Mouse (Mus musculus) adrenal gland, adult 2 months (tissue): ENCODE results near the gene Kank1. TPM values are rescaled to one million over a fixed set of nuclear protein-coding genes. Genes with fewer than 3 reads are reported as not detected.

ENCODE experiments used
- DNase-seq: peaks from one replicate; pipeline ENCODE4 v3.0.0; 2021
- polyA plus RNA-seq: library from polyadenylated mRNA; depleted of rRNA; stranded (reverse); fragments of >200 nt; gene quantifications from 2 replicates; pipeline ENCODE4 v1.2.3, GENCODE M21; 2012
- total RNA-seq, 2 experiments: library from RNA; stranded (reverse); gene quantifications; 2 replicates each; pipeline ENCODE4 v1.2.3; 2021

Gene Kank1
- total and polyA plus RNA-seq, 3 experiments = 15.2 to 20.7 (median 15.8) TPM

DNA sequence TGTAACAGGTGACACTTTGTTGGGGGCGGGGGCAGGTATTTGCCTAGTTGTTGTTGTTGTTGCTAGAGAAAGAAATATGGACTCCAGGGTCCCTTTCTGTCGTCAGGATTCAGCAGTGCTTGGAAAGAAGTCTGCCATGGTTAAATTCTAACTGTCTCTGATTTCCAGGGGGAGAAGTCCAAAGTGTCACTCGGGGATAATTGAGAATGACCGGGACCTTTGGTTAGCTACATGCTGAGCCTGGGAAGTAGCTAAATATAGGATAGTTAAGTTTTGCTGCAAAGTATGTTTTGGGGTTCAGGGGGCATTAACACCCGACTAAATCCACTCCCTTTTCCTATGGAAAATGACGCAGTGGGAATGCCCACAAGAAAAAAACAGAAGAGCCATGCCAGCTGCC lies 169.2 kb downstream of the Kank1 start:
- no peak for DNase-seq

DNA sequence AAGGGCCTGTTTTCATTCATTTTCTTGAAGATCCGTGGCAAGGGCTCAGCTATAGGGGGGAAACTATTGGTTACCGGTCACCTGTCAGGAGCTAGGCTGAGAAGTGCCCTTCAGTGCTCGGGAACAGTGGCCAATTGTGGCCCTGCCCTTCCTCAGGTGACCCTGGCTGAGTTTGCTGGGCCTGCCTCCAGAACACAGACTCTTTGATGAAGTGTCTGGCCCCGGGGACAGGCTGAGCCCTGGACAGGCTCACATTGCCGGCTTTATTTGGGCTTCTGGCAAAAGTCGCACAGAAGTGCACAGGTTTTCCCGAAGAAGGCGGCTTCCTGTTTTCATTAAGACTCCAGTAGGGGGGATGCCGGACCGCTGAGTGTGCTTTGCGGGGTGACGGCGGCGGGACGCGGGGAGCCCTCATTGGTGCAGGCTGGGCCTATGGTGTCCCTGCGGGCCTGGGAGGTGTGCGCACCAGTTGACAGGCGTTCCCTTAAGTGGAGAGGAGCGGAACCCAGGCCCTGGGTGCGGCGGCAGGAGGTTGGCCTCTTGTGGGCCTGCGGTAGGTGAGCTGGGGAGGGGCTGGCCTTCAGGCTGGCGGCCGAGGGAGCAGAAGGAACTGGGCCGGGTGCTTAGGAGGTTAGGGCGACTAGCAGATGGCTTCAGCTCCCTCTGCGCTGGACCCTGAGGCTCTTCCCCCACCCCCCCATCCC lies 169.9 kb downstream of the Kank1 start:
- DNase-seq = peak; percentile 89

DNA sequence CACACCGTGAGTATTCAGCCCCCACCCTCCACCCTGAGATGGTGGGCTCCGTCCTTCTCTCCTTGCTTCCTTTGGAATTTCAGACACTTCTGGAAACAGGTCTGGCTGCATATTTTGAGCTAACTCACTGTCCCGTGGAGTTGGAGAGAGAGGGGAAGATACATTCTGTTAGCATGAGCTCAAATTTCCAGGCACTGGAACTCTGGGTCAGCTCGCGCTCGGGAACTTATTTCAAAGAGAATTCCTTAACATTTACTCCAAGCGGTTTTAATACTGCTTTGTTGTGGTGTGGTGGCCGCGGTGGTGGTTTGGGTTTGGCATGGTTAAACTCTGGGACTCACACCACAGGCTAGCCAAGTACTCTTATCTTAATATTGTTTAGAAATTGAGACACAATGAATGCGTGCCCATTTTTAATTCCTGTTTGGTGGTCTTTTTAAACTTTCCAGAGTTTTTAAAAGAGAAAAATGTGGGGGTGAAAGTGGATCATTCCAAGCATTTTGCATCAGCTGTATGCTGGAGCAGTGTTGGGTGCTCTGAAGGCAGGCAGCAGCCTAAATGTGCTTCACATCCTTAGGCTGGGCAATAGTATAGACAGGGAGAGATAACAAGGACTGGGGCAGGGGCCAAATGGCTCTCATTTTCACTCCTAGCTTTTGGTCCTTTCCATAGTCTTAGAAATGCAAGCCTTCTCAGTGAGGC lies 170.6 kb downstream of the Kank1 start:
- DNase-seq = no peak

DNA sequence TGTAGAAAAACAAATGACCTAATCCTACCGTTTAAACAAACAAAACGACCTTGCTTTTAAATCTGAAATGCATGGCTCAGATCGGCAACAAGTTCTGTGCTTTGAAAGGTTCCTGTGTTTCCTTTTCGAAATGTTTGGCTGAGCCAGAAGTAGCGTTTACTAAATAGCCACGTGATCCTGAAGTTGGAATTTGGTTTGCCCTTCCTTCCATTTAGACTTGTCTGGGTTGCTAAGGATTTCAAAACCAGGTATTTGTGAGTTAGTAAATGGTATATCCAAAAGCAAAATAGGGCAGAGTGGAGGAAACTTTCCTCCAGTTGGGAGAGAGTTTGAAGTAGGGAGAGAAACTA lies 171.1 kb downstream of the Kank1 start:
- peak; percentile 21 for DNase-seq

DNA sequence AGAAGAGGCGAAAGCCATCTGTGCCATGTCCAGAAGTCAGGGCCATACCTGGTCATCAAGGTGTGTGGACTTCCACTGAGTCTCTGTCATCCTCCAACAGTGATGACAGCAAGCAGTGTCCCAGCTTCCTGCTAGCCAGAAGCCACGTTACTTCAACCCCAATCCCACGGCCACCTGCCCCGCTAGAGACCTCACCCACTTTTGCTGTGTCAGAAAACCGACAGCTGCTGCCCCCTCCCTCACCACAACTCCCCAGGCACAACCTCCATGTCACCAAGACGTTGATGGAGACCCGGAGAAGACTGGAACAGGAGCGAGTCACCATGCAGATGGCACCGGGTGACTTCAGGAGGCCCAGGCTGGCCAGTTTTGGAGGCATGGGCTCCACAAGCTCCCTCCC lies 172.5 kb downstream of the Kank1 start:
- DNase-seq = no peak

DNA sequence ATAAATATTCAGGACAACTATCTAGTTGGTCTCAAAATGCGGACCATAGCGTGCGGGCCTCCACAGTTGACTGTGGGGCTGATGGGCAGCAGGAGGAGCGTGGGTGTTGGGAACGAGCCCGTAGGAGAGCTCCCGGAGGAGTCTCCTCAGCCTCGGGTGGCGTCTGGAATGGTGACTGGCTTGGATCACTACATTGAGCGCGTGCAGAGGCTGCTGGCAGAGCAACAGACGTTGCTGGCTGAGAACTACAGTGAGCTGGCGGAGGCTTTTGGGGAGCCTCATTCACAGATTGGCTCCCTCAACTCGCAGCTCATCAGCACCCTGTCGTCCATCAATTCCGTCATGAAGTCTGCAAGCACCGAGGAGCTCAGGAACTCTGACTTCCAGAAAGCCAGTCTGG lies 174.6 kb downstream of the Kank1 start:
- peak; percentile 24 for DNase-seq

DNA sequence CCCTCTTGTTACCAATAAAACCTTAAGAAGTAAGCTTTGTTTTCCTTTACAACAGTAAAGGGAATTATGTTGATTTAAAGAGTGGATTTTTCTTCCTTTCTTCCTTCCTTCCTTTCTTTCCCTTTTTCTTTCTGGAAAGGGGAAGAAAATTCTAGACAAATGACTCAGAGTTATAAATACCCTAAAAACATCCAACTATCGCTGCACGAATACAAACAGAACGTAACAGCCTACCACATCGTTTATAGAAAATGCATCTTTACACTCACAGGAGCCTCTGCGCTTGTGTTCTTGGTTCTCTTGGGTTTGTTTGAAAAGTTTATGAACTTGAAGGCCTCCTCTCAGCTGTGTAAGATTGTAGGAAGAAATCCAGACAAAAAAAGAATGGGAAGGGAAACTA lies 178.7 kb downstream of the Kank1 start:
- no peak for DNase-seq

DNA sequence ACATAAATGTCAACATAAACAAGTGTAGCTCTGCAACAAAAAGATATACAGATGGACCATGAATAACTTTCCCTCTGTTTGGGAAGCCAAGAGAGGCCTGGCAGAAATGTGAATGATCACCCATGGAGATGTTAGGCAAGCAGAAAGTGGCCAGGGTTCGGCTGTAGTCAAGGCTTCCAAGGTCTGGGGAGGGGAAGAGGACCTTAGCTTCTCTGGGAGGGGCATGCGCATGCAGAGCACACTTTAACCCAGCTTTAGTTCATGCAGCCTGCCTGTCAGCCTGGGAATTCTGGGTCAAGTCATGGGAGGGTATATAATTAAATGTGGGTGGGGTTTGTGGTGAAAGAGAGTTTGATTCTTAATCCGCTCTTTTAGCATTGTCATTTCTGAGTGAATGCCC lies 180.9 kb downstream of the Kank1 start:
- DNase-seq = no peak

DNA sequence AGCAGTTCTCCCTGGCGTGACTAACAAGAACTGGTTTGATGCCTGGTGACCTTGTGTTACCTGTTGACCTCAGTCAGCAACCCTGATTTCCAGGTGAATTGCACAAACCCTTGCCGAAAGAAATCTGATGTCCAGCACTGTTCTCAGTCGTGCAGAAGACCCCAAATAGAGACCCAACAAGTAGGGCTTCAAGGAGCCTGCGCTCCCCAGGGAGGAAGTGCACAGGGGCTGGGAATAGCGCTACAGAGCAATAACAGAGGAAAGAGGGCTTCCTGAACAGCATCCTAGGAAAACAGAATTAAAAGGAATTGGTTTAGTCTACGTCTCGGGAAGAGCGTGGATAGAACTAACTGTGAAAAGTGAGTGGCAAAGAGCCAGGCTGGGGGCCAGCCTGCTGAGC lies 183.2 kb downstream of the Kank1 start:
- DNase-seq = no peak

DNA sequence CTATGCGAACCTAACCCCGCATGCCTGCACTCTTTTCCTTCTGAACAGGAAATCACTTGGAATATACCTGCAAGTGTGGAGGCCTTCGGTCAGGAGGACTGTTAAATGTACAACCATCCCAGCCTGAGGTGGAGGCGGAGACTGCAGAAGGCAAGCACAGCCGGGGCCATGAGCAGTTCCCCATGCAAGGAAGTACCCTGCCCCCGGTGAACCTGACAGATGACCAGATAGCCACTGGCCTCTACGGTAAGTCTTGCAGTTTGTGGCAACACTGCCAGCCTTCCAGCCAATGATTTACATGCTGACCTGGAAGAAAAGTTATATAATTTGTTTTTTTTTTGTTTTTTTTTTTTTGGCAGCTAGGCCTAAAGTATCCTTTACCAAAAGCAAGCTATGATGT lies 185.3 kb downstream of the Kank1 start:
- no peak for DNase-seq

DNA sequence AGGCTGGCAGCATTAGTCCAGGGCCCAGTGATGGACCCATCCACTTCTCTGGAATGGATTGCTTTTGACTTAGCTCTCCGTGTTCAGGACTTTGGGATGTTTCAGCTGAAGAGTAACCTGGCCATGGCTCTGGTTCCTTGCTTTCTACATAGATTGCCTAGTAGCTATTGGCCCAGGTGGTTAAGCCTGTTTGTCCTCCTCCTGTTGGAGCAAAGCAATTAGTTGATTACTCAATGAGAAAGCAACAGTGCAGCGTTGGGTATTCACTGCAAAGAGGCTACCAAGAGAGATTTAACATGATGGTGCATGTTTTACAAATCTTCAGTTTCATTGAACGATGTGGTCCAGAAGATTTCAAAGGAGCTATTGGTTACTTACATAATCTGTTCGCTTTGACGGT lies 186.6 kb downstream of the Kank1 start:
- no peak for DNase-seq

DNA sequence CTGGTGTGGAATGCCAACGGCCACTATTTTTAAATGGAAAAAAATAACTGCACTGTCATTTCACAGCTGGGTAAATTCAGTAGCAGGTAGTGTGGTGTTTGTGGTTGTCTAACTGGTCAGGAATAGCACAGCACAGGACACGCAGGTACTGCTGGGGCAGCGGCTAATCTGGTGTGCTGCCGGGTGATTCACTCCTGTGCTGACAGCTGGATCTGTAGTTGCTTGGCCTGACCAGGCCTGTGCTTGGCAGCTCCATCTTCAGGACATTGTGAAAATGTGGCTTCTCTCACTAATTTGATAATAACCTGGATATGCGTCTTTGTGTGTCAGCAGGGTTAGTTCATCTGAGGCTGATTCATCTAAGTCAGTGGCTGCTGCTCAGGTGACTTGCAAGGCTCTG lies 189.7 kb downstream of the Kank1 start:
- DNase-seq = no peak

DNA sequence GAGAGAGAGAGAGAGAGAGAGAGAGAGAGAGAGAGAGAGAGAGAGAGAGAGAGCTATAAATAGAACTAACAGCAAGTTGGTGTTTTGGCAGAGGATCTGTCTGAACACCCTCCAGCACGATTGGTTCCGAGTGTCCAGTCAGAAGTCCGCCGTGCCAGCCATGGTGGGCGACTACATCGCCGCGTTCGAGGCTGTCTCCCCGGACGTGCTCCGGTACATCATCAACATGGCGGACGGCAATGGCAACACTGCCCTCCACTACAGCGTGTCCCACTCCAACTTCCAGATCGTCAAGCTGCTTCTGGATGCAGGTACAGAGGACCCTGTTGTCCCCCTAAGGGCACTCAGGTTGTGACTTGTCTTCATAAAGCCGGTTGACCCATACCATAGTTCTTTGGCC lies 191.1 kb downstream of the Kank1 start:
- no peak for DNase-seq

DNA sequence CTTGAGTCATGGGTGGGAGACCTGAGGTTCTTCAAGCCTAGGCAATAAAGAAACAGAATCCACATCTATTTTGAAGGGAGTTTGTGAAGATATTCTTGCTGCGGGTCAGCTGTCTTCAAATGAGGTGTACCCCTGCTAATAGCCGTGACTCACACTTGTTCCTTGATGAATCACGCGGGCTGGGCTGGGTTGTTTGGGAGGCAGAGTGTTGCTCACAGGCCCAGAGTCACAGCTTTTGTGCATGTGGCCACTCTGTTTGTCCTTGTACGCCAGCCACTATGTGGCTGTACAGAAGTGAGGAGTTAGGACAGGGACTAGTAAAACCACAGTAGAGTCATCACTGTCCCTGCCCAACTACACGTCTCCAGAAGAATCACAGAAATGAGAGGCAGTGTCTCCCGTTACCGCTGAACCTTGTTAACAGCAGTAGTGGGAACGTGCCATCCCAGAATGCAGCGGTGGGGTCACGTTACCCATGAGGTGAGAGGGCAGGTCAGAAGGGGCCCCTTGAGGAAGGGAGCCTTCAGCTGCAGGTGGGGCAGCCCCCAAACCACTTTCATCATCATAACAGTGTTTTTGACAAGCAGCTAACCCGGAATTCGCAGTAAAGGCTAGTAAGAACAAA lies 191.7 kb downstream of the Kank1 start:
- DNase-seq = peak; percentile 75

DNA sequence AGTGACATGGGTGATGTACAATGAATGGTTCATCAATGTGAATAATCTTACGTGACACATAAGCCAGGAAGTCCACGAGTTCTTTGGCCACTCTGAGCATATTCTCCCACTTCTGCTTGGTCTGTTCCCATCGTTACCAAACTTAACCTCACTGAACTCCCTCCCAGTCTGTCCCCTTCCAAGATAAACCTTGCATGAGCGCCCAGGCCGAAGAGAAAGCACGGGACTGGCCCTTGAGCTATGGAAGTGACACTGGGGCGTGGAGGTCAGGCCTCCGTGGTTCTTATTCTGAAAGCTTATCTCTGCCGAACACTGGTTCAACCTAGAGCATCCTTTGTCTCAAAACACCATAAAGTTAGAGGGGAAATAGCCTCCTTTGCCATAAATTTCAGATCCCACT lies 194.7 kb downstream of the Kank1 start:
- DNase-seq = no peak

DNA sequence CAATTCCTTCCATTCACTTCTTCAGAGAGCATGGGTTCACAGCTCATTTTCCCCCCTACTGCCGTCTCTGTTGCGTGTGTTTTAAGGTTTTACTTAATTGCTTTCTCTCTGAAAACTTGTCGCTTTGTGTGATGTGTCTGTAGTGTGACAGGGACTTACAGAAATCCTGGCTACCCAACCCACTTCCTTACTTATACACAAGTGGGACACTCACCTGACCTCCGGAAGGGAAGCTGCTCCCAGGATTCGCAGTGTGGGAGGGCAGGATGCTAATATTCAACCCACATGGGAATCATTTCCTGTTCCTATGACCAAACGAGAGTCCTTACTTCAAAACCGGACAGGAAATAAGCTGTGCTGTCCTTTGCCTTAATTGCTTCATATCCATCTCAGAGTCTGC lies 195.1 kb downstream of the Kank1 start:
- DNase-seq = no peak

DNA sequence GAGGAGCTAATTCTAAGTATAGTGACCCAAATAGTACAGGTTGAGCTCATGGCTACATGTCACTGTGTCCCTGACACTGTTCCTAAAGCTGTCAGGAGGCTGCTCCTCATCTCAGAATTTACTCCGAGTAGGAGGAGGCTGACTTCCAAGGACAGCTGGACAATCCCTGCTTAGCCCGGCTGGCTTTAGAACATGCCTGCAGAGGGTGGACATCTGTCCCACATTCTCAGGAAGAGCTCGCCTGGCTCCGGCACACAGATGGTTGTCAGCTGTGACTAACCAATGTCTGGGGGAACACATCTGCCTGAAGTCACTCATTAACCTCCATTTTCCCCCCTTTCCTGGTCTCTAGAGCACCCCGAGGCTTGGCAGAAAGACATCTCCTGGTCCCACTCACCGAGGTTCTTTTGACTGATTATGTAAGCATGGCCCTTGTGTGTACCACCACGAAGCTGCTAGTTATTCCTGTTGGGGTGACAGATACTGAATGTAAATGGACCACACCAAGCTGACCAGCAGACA lies 196.5 kb downstream of the Kank1 start:
- DNase-seq = no peak

DNA sequence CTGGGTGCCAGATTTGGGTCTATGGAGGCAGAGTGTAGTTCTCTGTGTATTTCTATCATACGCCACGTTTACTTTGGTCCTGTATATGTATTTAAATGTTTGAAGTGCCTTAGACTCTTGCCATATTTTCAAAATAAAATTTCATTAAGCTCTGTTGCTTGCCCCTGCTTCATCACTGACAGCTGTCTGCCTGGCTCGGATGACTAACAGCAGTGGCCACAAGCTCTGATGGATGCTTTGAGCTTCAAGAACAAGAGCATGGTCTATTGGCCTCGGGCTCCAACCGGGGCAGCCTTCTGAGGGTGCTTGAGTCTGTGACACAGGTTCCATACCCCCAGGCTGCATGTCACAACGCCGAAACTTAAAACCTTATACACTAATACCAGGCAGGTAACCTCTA lies 197.6 kb downstream of the Kank1 start:
- no peak for DNase-seq

DNA sequence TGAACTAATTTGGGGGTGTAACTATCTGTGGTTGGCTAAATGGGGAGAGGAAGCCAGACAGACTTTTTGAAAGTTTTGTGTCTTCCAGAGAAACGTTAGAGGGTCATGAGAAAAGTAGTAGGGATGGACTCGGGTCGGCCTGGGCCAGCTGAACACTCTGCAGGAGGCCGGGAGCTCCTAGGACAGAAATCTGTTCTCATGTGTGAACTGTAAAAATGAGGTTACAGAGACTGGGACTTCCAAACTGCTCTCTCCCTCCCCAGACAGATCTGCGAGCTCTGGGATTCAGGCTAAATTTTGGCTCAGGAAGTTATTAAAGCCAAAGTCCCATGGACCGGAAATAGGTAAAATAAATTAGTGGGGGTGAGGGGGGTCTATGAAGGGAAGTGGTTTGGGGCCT lies 198.0 kb downstream of the Kank1 start:
- DNase-seq = no peak

DNA sequence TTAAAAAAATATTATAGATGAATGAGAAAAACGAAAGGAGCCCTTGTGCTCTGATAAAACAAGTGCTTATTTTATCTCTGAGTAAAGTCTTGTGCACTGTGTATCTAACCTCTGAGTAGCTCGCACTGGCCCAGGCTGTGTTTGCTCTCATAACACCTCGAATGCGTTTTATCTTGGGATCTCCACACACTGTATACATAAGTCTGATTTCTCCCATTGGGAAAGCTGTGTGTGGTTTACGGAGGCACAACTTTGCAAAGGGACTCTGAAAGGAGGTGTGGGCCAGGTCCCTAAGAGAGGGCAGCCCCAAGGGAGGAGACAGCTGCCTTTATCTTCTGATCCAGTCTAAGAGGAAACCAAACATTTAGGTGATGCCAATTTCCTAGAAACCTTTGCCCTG lies 198.6 kb downstream of the Kank1 start:
- no peak for DNase-seq

DNA sequence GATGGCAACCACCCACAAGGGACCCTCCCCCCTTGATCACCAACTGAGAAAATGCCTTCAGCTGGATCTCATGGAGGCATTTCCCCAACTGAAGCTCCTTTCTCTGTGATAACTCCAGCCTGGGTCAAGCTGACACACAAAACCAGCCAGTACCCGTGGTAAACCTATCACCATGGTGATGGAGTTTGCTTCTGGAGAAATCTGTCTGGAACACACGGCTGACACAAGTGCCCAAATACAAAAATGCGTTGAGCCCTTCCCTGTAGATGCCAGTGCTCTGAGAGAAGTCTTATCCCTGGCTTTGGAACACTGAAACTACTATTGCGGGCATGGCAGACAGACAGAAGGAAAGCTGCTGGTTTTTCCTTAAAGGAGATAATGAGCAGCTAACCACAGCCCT lies 199.4 kb downstream of the Kank1 start:
- no peak for DNase-seq

DNA sequence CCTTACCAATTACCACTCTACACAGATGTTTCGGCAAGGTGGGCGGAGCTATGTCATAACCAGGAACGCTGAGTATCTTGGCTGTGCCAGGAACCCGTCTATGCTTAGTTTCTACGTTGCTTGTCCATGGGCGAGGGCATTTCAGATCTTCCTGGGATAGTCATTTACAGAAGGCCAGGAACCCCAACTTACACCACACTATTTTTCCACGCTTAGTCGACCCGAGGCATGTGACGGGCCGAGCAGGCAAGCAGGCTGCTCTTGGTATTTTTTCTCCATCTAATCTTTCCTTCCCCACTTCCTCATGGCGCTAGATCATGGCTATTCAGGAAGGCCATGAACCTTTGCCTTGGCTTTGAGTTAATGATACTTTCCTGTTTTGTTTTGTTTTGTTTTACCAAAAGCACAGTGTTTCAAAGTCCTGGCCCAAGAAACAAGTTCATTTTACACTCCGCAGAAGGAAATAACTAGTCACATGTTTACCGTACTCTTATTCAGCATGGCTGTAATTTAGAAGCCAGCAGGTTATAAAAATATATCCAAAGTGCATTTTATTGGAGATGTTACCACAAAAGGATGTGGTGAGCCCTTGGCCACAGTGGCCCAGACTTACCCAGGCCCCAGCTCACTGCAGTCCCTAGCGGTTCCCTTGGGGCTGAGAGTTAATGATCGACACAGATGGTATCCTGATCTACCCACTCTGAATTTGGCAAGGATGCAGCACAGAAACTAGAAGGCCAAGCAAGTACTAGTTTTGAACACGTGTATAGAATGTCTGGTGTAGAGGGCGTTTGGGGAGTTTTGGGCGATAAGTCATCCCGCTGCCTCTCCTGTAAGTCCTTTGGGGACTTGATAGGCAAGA lies 200.2 kb downstream of the Kank1 start:
- DNase-seq = no peak

DNA sequence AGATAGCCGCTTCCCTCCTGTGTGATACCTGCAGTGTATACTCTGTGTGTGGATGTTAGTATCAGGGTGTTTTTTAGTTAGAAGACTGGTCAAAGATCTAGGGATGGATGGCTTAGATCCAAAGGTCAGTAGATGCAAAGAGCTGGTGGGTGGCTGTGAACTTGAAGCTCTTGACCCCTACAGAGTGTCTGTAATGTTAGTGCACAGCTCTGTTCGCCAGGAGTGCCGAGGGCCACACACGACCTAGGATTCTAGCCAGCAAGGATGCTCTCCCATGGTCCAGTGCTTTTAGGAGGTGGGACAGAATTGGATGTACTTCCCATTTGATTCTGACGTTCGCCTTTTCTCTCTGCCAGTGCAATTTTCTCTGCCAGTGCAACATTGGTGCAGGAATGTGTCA lies 201.5 kb downstream of the Kank1 start:
- DNase-seq = no peak
